Mouse (Mus musculus) lung, postnatal 0 days (tissue): ENCODE measurements around the gene Tcf3.

ENCODE experiments used
- CTCF ChIP-seq: IDR thresholded peaks from 2 replicates; pipeline ENCODE4 v1.5.1; 2016; ENCODE audit warnings: antibody characterized with exemption, mild to moderate bottlenecking
- EP300 ChIP-seq: IDR thresholded peaks from 2 replicates; pipeline ENCODE4 v1.6.1; 2016; ENCODE audit warnings: antibody characterized with exemption, mild to moderate bottlenecking, control low read depth

DNA sequence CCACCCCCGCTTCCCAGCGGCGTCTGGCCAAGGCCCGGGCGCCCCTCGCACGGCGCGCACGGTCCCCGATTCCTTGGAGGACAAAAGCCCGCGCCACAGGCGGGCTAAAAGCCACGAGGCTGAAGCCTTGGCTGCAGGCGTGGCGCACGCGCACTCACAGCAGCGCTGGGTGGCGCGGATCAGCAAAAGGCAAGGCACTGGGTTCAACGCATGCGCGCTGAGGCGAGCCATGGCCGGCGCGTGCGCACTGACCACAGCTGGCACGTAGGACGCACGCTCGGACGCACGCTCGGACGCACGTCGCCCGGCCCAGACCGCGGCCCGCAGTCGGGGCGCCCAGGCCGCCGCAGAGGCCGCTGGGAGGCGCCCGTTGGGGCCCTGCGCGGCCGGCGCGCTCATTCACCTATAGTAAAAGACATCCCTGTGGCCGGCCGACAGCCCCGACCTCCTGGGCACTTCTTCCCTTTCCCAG lies 34.7 kb downstream of the Tcf3 start:
- TF ChIP-seq CTCF: no peak
- TF ChIP-seq EP300: no peak
